Mouse (Mus musculus): ENCODE data around the gene Gse1.

- TF ChIP-seq CTCF (IDR thresholded peaks at IDR 0.05): no peak
- TF ChIP-seq EP300 (IDR thresholded peaks at IDR 0.05; ENCODE audit: insufficient read depth, low read depth, low read length): no peak
Measured at GRCm38 (mm10) chr8:120352096-120352495, 123.8 kb downstream of the Gse1 start.

Data from heart, adult 2 months (tissue).